Mouse (Mus musculus): ENCODE data around the gene Ppp1r14c.

DNA sequence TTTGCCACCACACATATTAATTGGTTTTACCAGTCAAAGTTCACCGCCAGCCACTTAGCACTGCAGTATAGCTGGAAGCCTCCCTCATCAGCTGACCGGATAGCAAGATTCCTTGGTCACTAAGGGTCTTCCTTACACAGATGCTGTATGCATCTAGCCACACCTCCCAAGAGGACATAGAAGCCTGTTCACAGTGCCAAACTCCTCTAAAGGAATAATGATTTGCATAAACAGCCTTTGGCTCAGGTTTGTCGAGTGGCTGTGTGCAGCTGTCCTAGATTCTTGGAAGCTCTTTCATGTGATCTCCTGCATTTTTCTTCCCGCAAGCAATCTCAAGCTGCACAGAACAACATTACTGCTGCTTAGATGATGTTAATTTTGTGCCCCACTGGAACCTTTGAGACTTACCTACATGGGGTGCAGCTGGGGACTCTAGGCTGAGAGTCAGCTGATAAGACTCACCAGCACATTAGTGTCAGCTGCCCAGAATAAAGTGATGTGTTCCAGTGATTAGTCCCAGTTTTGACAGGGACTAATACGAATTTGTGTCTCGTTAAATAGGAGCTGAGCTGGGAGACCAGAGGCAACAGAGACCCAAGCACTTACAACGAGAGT is 143.9 kb downstream of the Ppp1r14c start:
- TF ChIP-seq POLR2AphosphoS5 (IDR thresholded peaks at IDR 0.05; ENCODE audit: insufficient replicate concordance, low read depth, low read length), result no peak
- no peak for TF ChIP-seq CTCF (IDR thresholded peaks at IDR 0.05; ENCODE audit: low read depth, low read length)
